Mouse (Mus musculus) frontal cortex, postnatal 36 days (tissue): ENCODE results near the gene Mlec.

Experiments
- DNase-seq, 2 experiments: peaks; one replicate each; pipeline ENCODE4 v3.0.0; 2022; ENCODE audit warnings: low spot score in 2 of 2

Gene Mlec

GRCm38 (mm10) chr5:115158040-115158983, at the start of gene Mlec:
Gene Mlec, minus strand, starts transcription at chr5:115158179.
- peak; percentile 99 to 100 for DNase-seq

GRCm38 (mm10) chr5:115207244-115207643, 49.3 kb upstream of the Mlec start:
- no peak for DNase-seq

- no peak for DNase-seq
These were observed 46.8 kb upstream of the Mlec start for GRCm38 (mm10) chr5:115204562-115205311.

- DNase-seq = no peak
These were observed 46.0 kb upstream of the Mlec start for GRCm38 (mm10) chr5:115203735-115204561.

- DNase-seq = no peak
These were observed 36.7 kb upstream of the Mlec start for GRCm38 (mm10) chr5:115194626-115195221.

GRCm38 (mm10) chr5:115193669-115194625, 36.0 kb upstream of the Mlec start, which contains the start of gene Cabp1:
Gene Cabp1, minus strand, starts transcription at chr5:115194381.
- DNase-seq = no peak

- DNase-seq = no peak
These were observed 35.2 kb upstream of the Mlec start for GRCm38 (mm10) chr5:115193226-115193625.

- DNase-seq = no peak
These were observed 34.8 kb upstream of the Mlec start for GRCm38 (mm10) chr5:115192828-115193195.

GRCm38 (mm10) chr5:115191880-115192827, 34.2 kb upstream of the Mlec start:
- DNase-seq = no peak

GRCm38 (mm10) chr5:115190081-115190480, 32.1 kb upstream of the Mlec start:
- no peak for DNase-seq

- no peak for DNase-seq
These were observed 30.8 kb upstream of the Mlec start for GRCm38 (mm10) chr5:115188824-115189223.

- peak; percentile 94 to 95 for DNase-seq
These were observed 29.5 kb upstream of the Mlec start for GRCm38 (mm10) chr5:115187188-115188131.

GRCm38 (mm10) chr5:115186371-115187073, 28.5 kb upstream of the Mlec start:
- no peak for DNase-seq

- no peak for DNase-seq
These were observed 26.7 kb upstream of the Mlec start for GRCm38 (mm10) chr5:115184726-115185125.

GRCm38 (mm10) chr5:115183482-115183881, 25.5 kb upstream of the Mlec start:
- no peak for DNase-seq

- DNase-seq = no peak
These were observed 24.9 kb upstream of the Mlec start for GRCm38 (mm10) chr5:115182925-115183324.

GRCm38 (mm10) chr5:115181248-115181940, 23.4 kb upstream of the Mlec start:
- DNase-seq = no peak
